ENCODE assay signal across 28 mouse cellular contexts in genomic region chr16:97521983-97522382, GRCm38 (mm10). TPM values are rescaled to one million over a fixed set of nuclear protein-coding genes. Genes with fewer than 3 reads are reported as not detected.
DNase-seq lines count a peak whose midpoint lies in the region; ATAC-seq and TF ChIP-seq lines count a peak whose summit lies in the region.
"Had no signal": no experiment of that assay in that cellular context is flagged by ENCODE, and none has a peak within 500 bp of the region (broad histone marks: within the 10 kb centered on the region; RNA-seq: fewer than 3 reads in every experiment).

No protein-coding gene starts in this region.

- no peaks in the 10 kb centered on the region for H3K4me1 ChIP-seq in intestine, embryonic 14.5 days (replicated peaks; ENCODE audit: control insufficient read depth, insufficient read depth, low read length)
- no peaks in the 10 kb centered on the region for H3K4me1 ChIP-seq in intestine, postnatal 0 days (replicated peaks; ENCODE audit: control insufficient read depth, insufficient read depth, low read length)
- H3K4me1 ChIP-seq: embryonic facial prominence, embryonic 12.5 days; forebrain, embryonic 13.5 days; hindbrain, embryonic 13.5 days had no signal

- H3K36me3 ChIP-seq in intestine, embryonic 14.5 days (ENCODE audit: control insufficient read depth, insufficient read depth, low read length) = no peaks in the 10 kb centered on the region
- H3K36me3 ChIP-seq in intestine, postnatal 0 days (ENCODE audit: control insufficient read depth, insufficient read depth) = no peaks in the 10 kb centered on the region
- H3K36me3 ChIP-seq: embryonic facial prominence, embryonic 12.5 days; embryonic facial prominence, embryonic 15.5 days; hindbrain, embryonic 13.5 days had no signal

- H3K27ac ChIP-seq in intestine, embryonic 14.5 days (ENCODE audit: low read depth) = no peak overlapping the region
- H3K27ac ChIP-seq in intestine, postnatal 0 days (ENCODE audit: low read depth, low read length) = no peak overlapping the region
- H3K27ac ChIP-seq: embryonic facial prominence, embryonic 12.5 days; embryonic facial prominence, embryonic 15.5 days; forebrain, embryonic 13.5 days; gastrocnemius, adult 2 months; hindbrain, embryonic 13.5 days had no signal

- peak; percentile 18 for DNase-seq in forelimb bud, embryonic 11.5 days (ENCODE audit: low read depth, low spot score)
- no peak for DNase-seq in intestine, embryonic 14.5 days (ENCODE audit: low spot score)
- DNase-seq in lung, adult 18-20 months = no peak
- DNase-seq in yolk sac, embryonic 10.5 days (ENCODE audit: low spot score) = no peak
- DNase-seq in right cerebral cortex, postnatal 36 days (ENCODE audit: low spot score in 2 of 2) = no peak
- DNase-seq: adrenal gland, adult 2 months; adrenal gland, postnatal 14 days; cerebellum, adult 11 months; cerebellum, adult 2 months; cerebellum, adult 9-11 months; cerebellum, postnatal 25 days; gastrocnemius, adult 2 months; gastrocnemius, postnatal 14 days; heart, adult 11 months had no signal

- H3K9ac ChIP-seq in intestine, embryonic 14.5 days (ENCODE audit: low read length) = no peak overlapping the region
- H3K9ac ChIP-seq in intestine, postnatal 0 days (ENCODE audit: low read depth, low read length) = no peak overlapping the region
- H3K9ac ChIP-seq: embryonic facial prominence, embryonic 12.5 days; embryonic facial prominence, embryonic 15.5 days; forebrain, embryonic 13.5 days; hindbrain, embryonic 13.5 days had no signal

- H3K27me3 ChIP-seq in intestine, embryonic 14.5 days (replicated peaks; ENCODE audit: control insufficient read depth, insufficient read depth, low read length) = no peaks in the 10 kb centered on the region
- no peaks in the 10 kb centered on the region for H3K27me3 ChIP-seq in intestine, postnatal 0 days (replicated peaks; ENCODE audit: control insufficient read depth, insufficient read depth, low read length)
- H3K27me3 ChIP-seq: embryonic facial prominence, embryonic 12.5 days; embryonic facial prominence, embryonic 15.5 days; forebrain, embryonic 13.5 days; hindbrain, embryonic 13.5 days had no signal

- WGBS in intestine, embryonic 14.5 days = 57% methylated on average over 6 of the region's 6 CpGs
- 36% methylated on average over 6 of the region's 6 CpGs for WGBS in intestine, postnatal 0 days

- no peak overlapping the region for H3K4me2 ChIP-seq in intestine, embryonic 14.5 days (ENCODE audit: low read length)
- H3K4me2 ChIP-seq in intestine, postnatal 0 days (replicated peaks; ENCODE audit: low read depth) = no peak overlapping the region
- H3K4me2 ChIP-seq: embryonic facial prominence, embryonic 12.5 days; embryonic facial prominence, embryonic 15.5 days; forebrain, embryonic 13.5 days; heart, embryonic 11.5 days; hindbrain, embryonic 13.5 days had no signal

- ATAC-seq in intestine, embryonic 14.5 days (replicated peaks; ENCODE audit: low FRiP score, low TSS enrichment, low read depth) = peak; percentile 72; the same call in 1 of the 2 replicates
- peak; percentile 62 for ATAC-seq in intestine, postnatal 0 days
- ATAC-seq: CD4-positive, CD25-positive, alpha-beta regulatory T cell, adult 4 months; forebrain, embryonic 13.5 days; forebrain, embryonic 16.5 days; hindbrain, embryonic 16.5 days had no signal

- no peak for TF ChIP-seq CTCF in intestine, postnatal 0 days (IDR thresholded peaks at IDR 0.05; ENCODE audit: low read depth)

- no peaks in the 10 kb centered on the region for H3K9me3 ChIP-seq in intestine, embryonic 14.5 days (ENCODE audit: control insufficient read depth, low read length)
- no peaks in the 10 kb centered on the region for H3K9me3 ChIP-seq in intestine, postnatal 0 days (ENCODE audit: control insufficient read depth)
- H3K9me3 ChIP-seq: embryonic facial prominence, embryonic 12.5 days; embryonic facial prominence, embryonic 15.5 days; forebrain, embryonic 13.5 days; hindbrain, embryonic 13.5 days had no signal

- no peak overlapping the region for H3K4me3 ChIP-seq in intestine, embryonic 14.5 days (ENCODE audit: low read depth, low read length)
- no peak overlapping the region for H3K4me3 ChIP-seq in intestine, postnatal 0 days (ENCODE audit: low read depth, low read length)
- H3K4me3 ChIP-seq: embryonic facial prominence, embryonic 12.5 days; embryonic facial prominence, embryonic 15.5 days; erythroblast, embryonic 14.5 days; forebrain, embryonic 13.5 days; gastrocnemius, adult 2 months; hindbrain, embryonic 13.5 days had no signal

RNA-seq across cellular contexts. Expression of gene Fam3b, which starts 7.4 kb away (rescaled TPM):
- 0.26 TPM in 1 of 2 replicates, not detected in the other for polyA plus RNA-seq in intestine, embryonic 14.5 days (2014; fragmentation: Nextera tagmentation; extraction: Ambion mirVana)
- polyA plus RNA-seq in intestine, postnatal 0 days (2015; fragmentation: Nextera tagmentation; extraction: Ambion mirVana) = 4.4 and 5.8 TPM in 2 replicates
- polyA plus RNA-seq: adrenal gland, adult 2 months; C2C12; cerebellum, adult 2 months; embryonic facial prominence, embryonic 12.5 days; forebrain, embryonic 13.5 days; forebrain, embryonic 16.5 days; frontal cortex, adult 2 months; heart, embryonic 11.5 days; heart, embryonic 14.5 days; heart, postnatal 0 days; hindbrain, embryonic 13.5 days; hindbrain, embryonic 16.5 days had no signal

RNA-seq across cellular contexts. Expression of gene Mx1, which starts 59.3 kb away (rescaled TPM):
- 0.24 and 0.31 TPM in 2 replicates for polyA plus RNA-seq in intestine, embryonic 14.5 days (2014; fragmentation: Nextera tagmentation; extraction: Ambion mirVana)
- polyA plus RNA-seq in intestine, postnatal 0 days (2015; fragmentation: Nextera tagmentation; extraction: Ambion mirVana) = 0.18 and 0.81 TPM in 2 replicates
- polyA plus RNA-seq: erythroblast, embryonic 14.5 days; forebrain, embryonic 13.5 days; forebrain, embryonic 16.5 days; heart, embryonic 11.5 days; hindbrain, embryonic 13.5 days had no signal
